Mouse (Mus musculus) midbrain, embryonic 15.5 days (tissue): ENCODE measurements at regions not wholly inside any gene's neighbourhood (a gene's known extent, or its start where the extent isn't known, plus 50 kb on each side); places are given as distances from the start of the nearest gene placed in this dataset.

Experiments used
- ATAC-seq: fragments of 200-750 bp; cut with Nextera tagmentation; replicated peaks from 2 replicates; pipeline ENCODE4 v1.8.0; 2017; ENCODE audit warnings: moderate TSS enrichment
- H3K27ac ChIP-seq: fragments of 300-500 bp; sonication (generic); 2 replicates; pipeline ENCODE4 v1.5.1; 2015; ENCODE audit warnings: mild to moderate bottlenecking, inconsistent platforms
- H3K27me3 ChIP-seq: fragments of 300-500 bp; sonication (generic); replicated peaks from 2 replicates; pipeline ENCODE4 v1.6.1; 2015; ENCODE audit warnings: inconsistent platforms
- H3K36me3 ChIP-seq: fragments of 300-500 bp; sonication (generic); replicated peaks from 2 replicates; pipeline ENCODE4 v1.6.1; 2015; ENCODE audit warnings: inconsistent platforms
- H3K4me1 ChIP-seq: fragments of 300-500 bp; sonication (generic); 2 replicates; pipeline ENCODE4 v1.6.1; 2015; ENCODE audit warnings: inconsistent platforms
- H3K4me2 ChIP-seq: fragments of 300-500 bp; sonication (generic); 2 replicates; pipeline ENCODE4 v1.6.1; 2015; ENCODE audit warnings: inconsistent platforms, mild to moderate bottlenecking, moderate library complexity
- H3K4me3 ChIP-seq: fragments of 300-500 bp; sonication (generic); 2 replicates; pipeline ENCODE4 v1.5.1; 2015; ENCODE audit warnings: mild to moderate bottlenecking, inconsistent platforms
- H3K9ac ChIP-seq: fragments of 300-500 bp; sonication (generic); 2 replicates; pipeline ENCODE4 v1.6.1; 2015; ENCODE audit warnings: mild to moderate bottlenecking, inconsistent platforms
- H3K9me3 ChIP-seq: fragments of 300-500 bp; sonication (generic); 2 replicates; pipeline ENCODE4 v1.6.1; 2016; ENCODE audit warnings: inconsistent platforms
- WGBS: fragments of 180-500 bp; shearing (Covaris S2); methylation state at CpG from one replicate; pipeline ENCODE4 v1.1.7; 2015; ENCODE audit warnings: mixed read lengths; 5-methylcytosine and 5-hydroxymethylcytosine counted together

GRCm38 (mm10) chr4:142501177-142501576 lies 262.0 kb upstream of the Kazn start:
- H3K27me3 ChIP-seq = no peaks in the 10 kb centered on the region
- H3K4me2 ChIP-seq = no peak overlapping the region
- WGBS = 75% methylated on average over 8 of the region's 8 CpGs
- no peak for ATAC-seq
- no peak overlapping the region for H3K27ac ChIP-seq
- H3K9ac ChIP-seq = no peak overlapping the region
- no peak overlapping the region for H3K4me3 ChIP-seq
- H3K36me3 ChIP-seq = no peaks in the 10 kb centered on the region
- no peaks in the 10 kb centered on the region for H3K4me1 ChIP-seq
- H3K9me3 ChIP-seq = no peaks in the 10 kb centered on the region

DNA sequence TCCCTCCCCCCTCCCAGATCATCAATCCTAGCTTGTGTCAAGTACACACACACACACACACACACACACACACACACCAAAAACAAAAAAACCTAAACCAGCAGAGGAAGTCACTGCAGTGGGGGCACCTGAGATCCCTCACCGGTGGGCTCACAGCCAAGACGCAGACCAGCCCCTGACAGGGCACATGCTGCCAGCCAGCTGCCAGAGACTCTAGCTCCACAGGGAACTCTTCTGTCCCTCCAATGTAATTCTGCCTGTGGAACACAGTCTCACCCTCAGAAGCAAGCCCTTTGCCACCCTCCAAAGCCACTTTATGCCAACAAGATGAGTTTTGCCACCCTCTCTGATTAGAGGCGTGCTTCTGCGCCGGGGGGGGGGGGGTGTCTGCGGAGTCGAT lies 261.3 kb upstream of the Kazn start:
- Histone ChIP-seq H3K27me3 (no peaks in the 10 kb centered on the region), H3K4me1 (no peaks in the 10 kb centered on the region), H3K36me3 (no peaks in the 10 kb centered on the region), H3K4me2 (no peak overlapping the region), H3K9me3 (no peaks in the 10 kb centered on the region), H3K4me3 (no peak overlapping the region), H3K9ac (no peak overlapping the region), H3K27ac (no peak overlapping the region)
- WGBS = 80% methylated on average over 7 of the region's 7 CpGs
- no peak for ATAC-seq

GRCm38 (mm10) chr4:142496605-142497004 lies 257.4 kb upstream of the Kazn start:
- Histone ChIP-seq H3K9me3 (no peaks in the 10 kb centered on the region), H3K9ac (no peak overlapping the region), H3K4me3 (no peak overlapping the region), H3K36me3 (no peaks in the 10 kb centered on the region), H3K27me3 (no peaks in the 10 kb centered on the region), H3K4me1 (no peaks in the 10 kb centered on the region), H3K4me2 (no peak overlapping the region), H3K27ac (no peak overlapping the region)
- no peak for ATAC-seq
- WGBS = 55% methylated on average over 12 of the region's 12 CpGs

GRCm38 (mm10) chr4:142492926-142493492 lies 253.8 kb upstream of the Kazn start:
- no peak overlapping the region for H3K9ac ChIP-seq
- H3K4me1 ChIP-seq = no peaks in the 10 kb centered on the region
- H3K4me2 ChIP-seq = no peak overlapping the region
- no peaks in the 10 kb centered on the region for H3K27me3 ChIP-seq
- 78% methylated on average over 10 of the region's 10 CpGs for WGBS
- no peak overlapping the region for H3K4me3 ChIP-seq
- no peak for ATAC-seq
- no peaks in the 10 kb centered on the region for H3K9me3 ChIP-seq
- no peak overlapping the region for H3K27ac ChIP-seq
- no peaks in the 10 kb centered on the region for H3K36me3 ChIP-seq

DNA sequence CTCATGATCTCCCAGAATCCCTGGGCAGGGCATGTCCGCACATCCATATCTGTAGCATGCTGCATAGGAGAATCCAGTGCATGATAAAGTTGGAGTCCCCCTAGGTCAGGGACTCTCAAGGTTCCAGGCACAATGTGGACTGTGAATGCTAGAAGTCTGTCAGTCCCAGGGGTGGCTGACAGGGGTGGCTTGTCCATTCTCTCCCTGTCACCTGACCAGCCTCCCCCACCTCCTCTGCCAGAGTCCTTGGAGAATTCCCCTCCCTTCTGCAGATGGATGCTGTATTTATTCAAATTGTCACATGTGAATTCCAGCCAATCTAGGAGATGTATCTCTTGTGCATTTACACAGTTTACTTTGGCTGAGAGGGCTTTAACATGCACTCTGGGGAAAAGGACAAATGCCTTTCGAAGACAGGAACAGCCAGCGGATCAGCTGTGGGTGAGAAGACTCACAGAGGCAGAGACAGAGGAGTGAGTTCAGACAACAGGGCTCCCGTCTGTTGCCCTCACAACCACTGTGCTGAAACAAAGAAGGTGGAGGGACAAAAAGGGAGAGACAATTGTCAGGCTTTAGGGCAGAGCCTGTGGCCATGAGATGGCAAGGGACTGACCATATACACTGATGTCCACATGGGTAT lies 246.7 kb upstream of the Kazn start:
- no peak overlapping the region for H3K27ac ChIP-seq
- no peak for ATAC-seq
- H3K4me1 ChIP-seq = no peaks in the 10 kb centered on the region
- WGBS = 48% methylated on average over 4 of the region's 4 CpGs
- H3K4me2 ChIP-seq = no peak overlapping the region
- no peaks in the 10 kb centered on the region for H3K27me3 ChIP-seq
- no peak overlapping the region for H3K4me3 ChIP-seq
- no peaks in the 10 kb centered on the region for H3K36me3 ChIP-seq
- no peak overlapping the region for H3K9ac ChIP-seq
- no peaks in the 10 kb centered on the region for H3K9me3 ChIP-seq

DNA sequence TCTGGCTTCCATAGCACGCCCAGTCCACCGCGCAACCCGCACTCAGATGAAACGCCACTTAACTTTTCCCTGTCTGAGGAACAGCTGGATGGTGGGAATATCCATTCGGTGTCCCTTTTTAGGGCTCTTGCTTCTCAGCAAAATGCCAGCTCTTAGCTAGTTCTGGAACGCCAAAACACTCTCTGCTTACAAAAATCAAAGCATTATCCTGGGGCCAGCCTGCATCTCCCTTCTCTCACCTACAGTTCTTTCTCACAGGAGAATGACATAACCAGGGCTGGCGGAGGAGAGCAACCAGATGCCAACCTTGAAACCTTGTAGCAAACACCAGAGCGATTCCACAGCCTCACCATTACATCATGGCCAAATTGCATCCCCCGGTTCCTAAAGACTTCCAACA lies 236.4 kb upstream of the Kazn start:
- H3K9ac ChIP-seq = peak overlapping the region; percentile 16; the same call in 1 of the 2 replicates
- peak overlapping the region; percentile 34 for H3K4me3 ChIP-seq
- H3K36me3 ChIP-seq = no peaks in the 10 kb centered on the region
- no peak overlapping the region for H3K27ac ChIP-seq
- peaks cover 31% of the 10 kb centered on the region for H3K4me1 ChIP-seq
- H3K27me3 ChIP-seq = no peaks in the 10 kb centered on the region
- no peak for ATAC-seq
- H3K9me3 ChIP-seq = no peaks in the 10 kb centered on the region
- WGBS = 75% methylated on average over 10 of the region's 10 CpGs
- H3K4me2 ChIP-seq = peak overlapping the region; percentile 53

- no peaks in the 10 kb centered on the region for H3K36me3 ChIP-seq
- H3K4me1 ChIP-seq = peaks cover 31% of the 10 kb centered on the region
- H3K9me3 ChIP-seq = no peaks in the 10 kb centered on the region
- no peak for ATAC-seq
- H3K9ac ChIP-seq = no peak overlapping the region
- H3K27me3 ChIP-seq = no peaks in the 10 kb centered on the region
- no peak overlapping the region for H3K27ac ChIP-seq
- peak overlapping the region; percentile 34; the same call in 1 of the 2 replicates for H3K4me3 ChIP-seq
- WGBS = 76% methylated on average over 7 of the region's 7 CpGs
- H3K4me2 ChIP-seq = peak overlapping the region; percentile 53
These were observed 235.4 kb upstream of the Kazn start for GRCm38 (mm10) chr4:142474626-142475025.

GRCm38 (mm10) chr4:142474018-142474417 lies 234.8 kb upstream of the Kazn start:
- Histone ChIP-seq H3K4me2 (peak overlapping the region; percentile 53), H3K9me3 (no peaks in the 10 kb centered on the region), H3K4me3 (no peak overlapping the region), H3K36me3 (no peaks in the 10 kb centered on the region), H3K9ac (no peak overlapping the region), H3K27me3 (no peaks in the 10 kb centered on the region), H3K4me1 (peaks cover 31% of the 10 kb centered on the region), H3K27ac (no peak overlapping the region)
- 25% methylated on average over 12 of the region's 12 CpGs for WGBS
- peak; percentile 69 for ATAC-seq

GRCm38 (mm10) chr4:142473284-142473683 lies 234.1 kb upstream of the Kazn start:
- H3K27me3 ChIP-seq = no peaks in the 10 kb centered on the region
- H3K9me3 ChIP-seq = no peaks in the 10 kb centered on the region
- no peak for ATAC-seq
- no peak overlapping the region for H3K9ac ChIP-seq
- peak overlapping the region; percentile 53; the same call in 1 of the 2 replicates for H3K4me2 ChIP-seq
- peaks cover 31% of the 10 kb centered on the region for H3K4me1 ChIP-seq
- H3K27ac ChIP-seq = 0 out of 2 replicates have a peak overlapping the region, but pooled peaks have one; percentile 8
- 73% methylated on average over 8 of the region's 8 CpGs for WGBS
- no peak overlapping the region for H3K4me3 ChIP-seq
- no peaks in the 10 kb centered on the region for H3K36me3 ChIP-seq

GRCm38 (mm10) chr4:142472332-142472731 lies 233.1 kb upstream of the Kazn start:
- no peaks in the 10 kb centered on the region for H3K36me3 ChIP-seq
- no peak overlapping the region for H3K4me2 ChIP-seq
- peaks cover 38% of the 10 kb centered on the region for H3K4me1 ChIP-seq
- H3K4me3 ChIP-seq = no peak overlapping the region
- 82% methylated on average over 3 of the region's 3 CpGs for WGBS
- no peaks in the 10 kb centered on the region for H3K9me3 ChIP-seq
- no peak for ATAC-seq
- no peak overlapping the region for H3K9ac ChIP-seq
- no peaks in the 10 kb centered on the region for H3K27me3 ChIP-seq
- H3K27ac ChIP-seq = no peak overlapping the region

DNA sequence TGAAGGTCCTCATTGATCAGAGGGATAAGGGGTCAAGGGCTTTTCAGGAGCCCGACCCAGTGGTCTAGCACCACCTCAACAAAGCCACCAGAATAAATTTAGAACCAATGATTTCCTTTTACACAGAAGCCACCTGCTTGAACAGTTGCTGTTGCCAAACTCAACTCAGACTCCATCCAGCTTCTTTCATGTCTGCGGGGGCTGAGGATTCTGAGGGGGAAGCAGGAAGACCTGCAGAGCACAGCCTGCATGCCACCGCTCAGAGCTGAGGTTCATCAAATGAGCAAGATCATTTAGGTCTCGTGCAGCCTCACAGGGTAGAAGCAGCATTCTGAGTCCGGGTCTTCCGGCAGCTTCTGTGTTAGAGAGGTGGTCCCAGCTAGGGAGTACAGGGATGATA lies 231.6 kb upstream of the Kazn start:
- no peaks in the 10 kb centered on the region for H3K36me3 ChIP-seq
- ATAC-seq = no peak
- no peak overlapping the region for H3K4me3 ChIP-seq
- no peak overlapping the region for H3K27ac ChIP-seq
- H3K4me2 ChIP-seq = no peak overlapping the region
- 87% methylated on average over 6 of the region's 6 CpGs for WGBS
- no peaks in the 10 kb centered on the region for H3K27me3 ChIP-seq
- no peaks in the 10 kb centered on the region for H3K9me3 ChIP-seq
- no peak overlapping the region for H3K9ac ChIP-seq
- H3K4me1 ChIP-seq = peaks cover 37% of the 10 kb centered on the region

GRCm38 (mm10) chr4:142467920-142468319 lies 228.7 kb upstream of the Kazn start:
- no peaks in the 10 kb centered on the region for H3K36me3 ChIP-seq
- H3K27ac ChIP-seq = no peak overlapping the region; the same call in 1 of the 2 replicates
- no peak overlapping the region for H3K4me2 ChIP-seq
- H3K27me3 ChIP-seq = no peaks in the 10 kb centered on the region
- H3K4me1 ChIP-seq = peaks cover 8% of the 10 kb centered on the region
- WGBS = 43% methylated on average over 6 of the region's 6 CpGs
- no peaks in the 10 kb centered on the region for H3K9me3 ChIP-seq
- ATAC-seq = no peak
- no peak overlapping the region for H3K9ac ChIP-seq
- H3K4me3 ChIP-seq = no peak overlapping the region

- Histone ChIP-seq H3K36me3 (no peaks in the 10 kb centered on the region), H3K27me3 (no peaks in the 10 kb centered on the region), H3K4me3 (no peak overlapping the region), H3K27ac (no peak overlapping the region), H3K4me1 (peaks cover 12% of the 10 kb centered on the region; the same call in 1 of the 2 replicates), H3K4me2 (no peak overlapping the region), H3K9me3 (no peaks in the 10 kb centered on the region), H3K9ac (no peak overlapping the region)
- 91% methylated on average over 4 of the region's 4 CpGs for WGBS
- no peak for ATAC-seq
These were observed 226.0 kb upstream of the Kazn start for GRCm38 (mm10) chr4:142465226-142465625.
